Mouse (Mus musculus) olfactory bulb, adult 2 months (tissue): ENCODE data around the gene Oxct1.

Source experiments
- CTCF ChIP-seq: fragments of 200-500 bp; IDR thresholded peaks from 2 replicates; pipeline ENCODE4 v1.5.1; 2012; ENCODE audit warnings: low read depth, mild to moderate bottlenecking, low read length, moderate library complexity; ENCODE audit not compliant: insufficient read depth
- POLR2A ChIP-seq: fragments of 200-500 bp; IDR thresholded peaks from 2 replicates; pipeline ENCODE4 v1.6.1; 2012; ENCODE audit warnings: mild to moderate bottlenecking, low read depth, low read length, moderate library complexity; ENCODE audit not compliant: insufficient read depth

DNA sequence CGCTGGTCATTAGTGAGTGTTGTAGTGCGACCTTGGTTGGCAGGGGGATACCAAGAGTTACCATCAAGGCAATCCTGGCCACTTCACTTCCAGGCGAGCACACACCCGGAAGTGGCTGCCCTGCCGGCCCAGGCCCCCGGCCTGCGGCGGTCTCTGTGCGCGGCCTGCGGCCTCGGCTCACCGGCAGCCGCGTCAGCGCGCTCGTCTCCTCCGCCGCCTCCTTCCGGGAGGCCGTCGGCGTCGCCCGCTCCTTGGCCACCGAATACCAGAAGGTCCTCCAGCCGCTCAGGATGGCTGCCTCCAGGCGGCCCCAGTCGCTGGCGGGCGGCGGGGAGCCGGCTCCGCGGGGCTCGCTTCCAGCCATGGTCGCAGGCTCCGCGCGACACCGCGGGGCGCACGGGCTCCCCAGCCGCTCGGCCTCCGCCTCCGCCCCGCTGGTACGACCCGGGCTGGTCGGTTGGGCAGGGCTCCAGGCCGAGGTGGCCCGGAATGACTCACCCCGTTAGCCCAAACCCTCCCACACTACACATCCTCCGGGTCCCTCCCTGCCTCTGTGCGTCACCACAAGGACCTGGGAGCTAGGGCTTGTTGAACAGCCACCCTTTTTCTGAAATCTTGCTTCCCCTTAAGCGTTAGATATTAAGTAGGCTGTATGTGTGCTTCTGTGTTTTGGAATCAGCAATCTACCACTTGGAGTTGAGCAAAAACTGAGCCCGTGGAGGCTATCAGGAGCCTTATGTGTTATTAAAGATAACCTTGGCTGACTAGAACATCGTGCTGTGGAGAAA lies 46.9 kb upstream of the Oxct1 start, which contains the start of gene Fbxo4:
- peak; percentile 49 for TF ChIP-seq POLR2A
- peak; percentile 32; the same call in 1 of the 2 replicates for TF ChIP-seq CTCF
